Mouse (Mus musculus) cerebellum, adult (tissue): Measurements from ENCODE around the gene Uap1.

Source experiments
- ATAC-seq: cut with Nextera tagmentation; 2 replicates; pipeline ENCODE4 v1.9.2; 2017; ENCODE audit warnings: mild to moderate bottlenecking, moderate library complexity, mixed read lengths; ENCODE audit not compliant: insufficient number of reproducible peaks, low FRiP score, low TSS enrichment

Gene Uap1

GRCm38 (mm10) chr1:170174814-170175332 lies at the start of gene Uap1:
Uap1 (minus strand) TSS chr1:170174957.
- peak; percentile 95 for ATAC-seq

- ATAC-seq, result no peak
These were observed 48.5 kb upstream of the Uap1 start for GRCm38 (mm10) chr1:170223276-170223675.

DNA sequence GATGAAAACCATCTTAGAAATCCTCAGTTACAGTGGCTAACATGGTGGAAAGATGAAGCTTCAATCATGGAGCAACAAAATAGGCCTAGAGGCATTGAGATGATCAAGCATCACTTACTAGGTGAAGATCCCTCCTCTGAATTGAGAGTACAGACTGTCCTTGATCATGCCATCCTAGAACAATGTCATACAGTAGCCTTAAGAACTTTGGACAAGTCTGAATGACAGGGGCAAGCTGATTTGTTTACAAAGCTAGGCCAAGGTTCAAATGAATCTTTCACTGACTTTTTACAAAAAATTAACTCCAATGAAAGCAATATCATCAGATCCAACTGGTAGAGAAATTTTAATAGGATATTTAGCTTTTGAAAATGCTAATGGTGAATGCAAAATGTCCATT lies 45.6 kb upstream of the Uap1 start:
- ATAC-seq, result no peak

DNA sequence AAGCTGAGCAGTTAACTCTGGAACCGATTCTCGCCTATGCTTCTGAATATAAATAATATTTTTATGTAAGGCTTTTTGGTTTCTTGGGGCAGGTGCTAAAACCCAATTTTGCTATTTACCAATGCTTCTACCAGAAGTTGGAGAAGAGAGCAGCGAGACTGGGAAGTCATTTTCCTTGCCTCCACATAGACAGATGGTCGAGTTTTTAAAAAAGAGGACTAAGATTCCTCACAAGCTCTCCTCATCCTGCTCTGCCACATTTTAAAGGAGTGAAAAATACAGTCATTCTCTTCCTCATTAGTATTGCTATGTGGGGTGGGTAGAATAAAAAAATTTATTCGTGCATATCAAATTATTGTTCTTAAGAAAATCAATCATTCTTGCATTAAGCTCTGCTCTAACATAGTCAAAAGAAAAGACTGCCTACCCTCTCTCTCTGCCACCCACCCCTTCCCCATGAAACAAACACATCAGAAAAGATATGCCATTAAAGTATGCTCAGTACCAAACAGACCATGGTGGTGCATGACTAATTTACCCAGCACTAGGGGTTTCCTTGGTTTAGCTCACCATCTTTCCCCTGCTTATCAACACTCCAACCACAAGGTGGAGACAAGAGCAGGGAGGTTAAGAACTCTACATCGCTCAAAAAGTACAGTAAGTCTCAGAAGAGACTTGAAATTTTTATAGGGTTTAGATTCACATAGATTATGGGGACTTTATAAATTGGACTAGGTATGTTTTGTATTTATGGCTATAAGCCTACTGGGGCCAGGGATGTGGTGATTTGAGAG lies 43.5 kb upstream of the Uap1 start:
- no peak for ATAC-seq

DNA sequence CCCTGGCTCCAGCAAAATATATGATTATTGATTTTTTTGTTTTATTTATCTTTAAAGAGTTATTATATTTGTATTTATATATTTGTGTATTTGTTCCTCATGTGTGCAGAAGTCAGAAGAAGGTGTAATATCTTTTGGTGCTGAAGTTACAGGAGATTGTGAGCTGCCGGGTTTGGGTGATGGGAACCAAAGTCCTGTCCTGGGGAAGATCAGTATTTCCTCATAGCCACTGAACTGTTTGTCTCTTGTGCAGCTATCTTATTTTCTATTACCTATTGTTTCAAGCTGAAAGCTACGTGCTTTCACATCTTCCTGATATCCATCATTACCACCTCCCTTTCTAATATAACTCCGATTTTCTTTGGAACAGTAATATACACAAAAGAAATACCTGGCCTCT lies 40.8 kb upstream of the Uap1 start:
- ATAC-seq, result no peak

DNA sequence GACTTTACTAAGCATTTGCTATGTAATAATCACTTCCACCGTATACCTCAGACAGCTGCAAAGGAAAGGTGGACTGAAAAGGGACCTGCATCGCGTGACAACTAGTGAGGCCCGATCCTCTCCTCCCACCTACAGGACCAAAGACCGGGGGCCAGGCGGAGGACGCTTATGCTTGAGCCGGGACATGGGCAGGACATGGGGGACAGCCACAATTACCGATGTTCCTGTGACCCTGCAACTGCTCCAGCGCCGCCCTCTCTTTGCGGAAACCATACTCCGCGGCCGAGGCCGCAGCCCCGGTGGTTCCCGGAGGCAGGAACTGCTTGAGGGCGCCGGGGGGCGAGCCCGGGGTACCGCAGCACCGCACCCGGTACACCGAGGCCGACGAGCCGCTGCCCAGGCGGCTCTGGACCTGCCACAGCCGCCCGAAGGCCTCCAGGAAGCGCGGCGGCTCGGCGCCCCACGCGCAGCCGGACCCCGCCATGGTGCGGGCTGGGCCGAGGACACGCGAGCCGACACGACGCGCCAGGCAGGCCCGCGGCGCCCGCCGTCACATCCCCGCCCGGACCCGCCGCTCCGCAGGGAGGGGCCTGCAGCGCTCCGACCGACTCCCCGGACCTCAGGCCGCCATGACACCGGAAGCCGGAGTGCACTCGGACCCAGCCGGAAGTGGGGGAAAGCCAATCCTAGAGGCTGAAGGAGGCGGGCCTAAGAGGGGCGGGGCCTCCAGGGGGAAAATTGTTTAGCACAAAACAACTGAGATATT lies 40.2 kb upstream of the Uap1 start, which contains the start of gene Uhmk1:
TSS of gene Uhmk1 (minus strand) at position 641 of the 766 bp plus-strand sequence.
- ATAC-seq, result peak; percentile 98

DNA sequence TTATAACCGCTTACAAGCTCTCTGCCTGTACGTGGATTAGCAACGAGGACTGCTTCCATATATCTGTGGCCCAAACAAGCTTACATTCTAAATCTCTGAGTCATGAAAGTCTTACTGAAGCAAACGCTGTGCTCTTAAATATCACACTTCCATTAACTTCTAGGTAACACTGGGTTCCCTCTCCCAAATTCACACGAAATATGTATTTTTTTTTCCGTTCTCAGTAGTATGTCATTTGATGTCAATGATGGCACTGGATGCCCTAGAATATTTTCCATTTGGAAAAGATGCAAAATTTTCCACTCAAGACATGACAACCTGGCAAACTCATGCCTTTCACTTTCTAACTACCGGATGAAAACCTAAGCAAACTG lies 39.6 kb upstream of the Uap1 start:
- ATAC-seq, result no peak

- no peak for ATAC-seq
These were observed 38.6 kb upstream of the Uap1 start for GRCm38 (mm10) chr1:170213181-170213879.

DNA sequence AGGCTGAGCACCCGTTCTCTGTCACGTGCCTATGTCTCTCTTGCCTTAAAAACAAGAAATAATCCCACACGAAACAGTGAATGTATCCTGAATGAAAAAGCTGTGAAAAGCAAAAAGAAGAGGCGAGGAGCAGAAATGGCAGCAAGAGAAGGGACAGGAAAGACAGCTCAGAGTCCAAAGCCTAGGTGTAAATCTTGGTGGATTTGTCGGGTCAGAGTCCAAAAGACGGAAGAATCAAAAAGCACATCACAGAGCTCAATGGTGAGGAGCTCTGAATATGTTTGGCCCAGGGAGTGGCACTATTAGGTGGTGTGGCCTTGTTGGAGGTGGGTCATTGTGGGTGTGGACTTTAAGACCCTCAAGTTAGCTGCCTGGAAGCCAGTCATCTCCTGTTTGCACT lies 31.6 kb upstream of the Uap1 start:
- no peak for ATAC-seq

GRCm38 (mm10) chr1:170200379-170200778 lies 25.6 kb upstream of the Uap1 start:
- no peak for ATAC-seq

GRCm38 (mm10) chr1:170196211-170196610 lies 21.5 kb upstream of the Uap1 start:
- no peak for ATAC-seq

GRCm38 (mm10) chr1:170191925-170192324 lies 17.2 kb upstream of the Uap1 start:
- ATAC-seq, result no peak

GRCm38 (mm10) chr1:170190225-170190624 lies 15.5 kb upstream of the Uap1 start:
- no peak for ATAC-seq

DNA sequence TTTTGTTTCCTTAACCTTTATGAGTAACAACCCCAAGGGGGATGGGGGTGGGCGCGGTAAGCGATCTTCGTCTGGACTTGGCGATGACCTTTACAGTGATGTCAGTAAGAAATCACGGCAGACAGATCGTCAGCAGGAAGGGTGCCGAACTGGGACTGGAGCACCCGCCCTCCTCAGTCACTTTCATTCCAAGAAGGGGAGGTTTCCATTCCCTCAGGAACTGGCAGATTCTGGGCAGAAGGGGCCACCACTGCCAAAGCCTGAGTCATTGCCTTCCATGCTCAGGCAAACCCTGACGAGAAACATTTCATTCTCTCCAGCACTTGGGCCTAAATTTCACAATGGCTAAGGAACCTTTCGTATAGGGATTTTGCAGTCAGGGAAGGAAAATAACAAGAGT lies 13.8 kb upstream of the Uap1 start:
- ATAC-seq, result 0 out of 2 replicates have a peak, but pooled peaks have one; percentile 45

- ATAC-seq, result no peak
These were observed 11.8 kb upstream of the Uap1 start for GRCm38 (mm10) chr1:170186531-170186930.

DNA sequence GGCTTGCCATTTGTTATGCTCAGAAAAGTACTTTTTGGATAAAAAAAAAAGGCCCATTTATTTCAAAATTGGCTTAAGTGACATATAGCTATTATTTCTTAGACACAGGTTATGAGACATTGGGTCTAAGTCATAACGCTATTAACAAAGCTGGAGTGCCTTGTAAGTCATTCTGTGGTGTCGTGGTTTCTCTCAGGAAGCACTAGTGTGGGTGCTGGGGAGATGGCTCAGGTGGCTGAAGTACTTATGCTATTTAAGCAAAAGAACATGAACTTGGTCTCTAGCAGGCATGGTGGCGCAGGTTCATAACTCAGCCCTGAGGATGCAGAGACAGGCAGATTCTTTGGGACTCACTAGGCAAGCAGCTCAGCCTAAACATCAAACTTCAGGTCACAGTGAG lies 10.4 kb upstream of the Uap1 start:
- no peak for ATAC-seq

DNA sequence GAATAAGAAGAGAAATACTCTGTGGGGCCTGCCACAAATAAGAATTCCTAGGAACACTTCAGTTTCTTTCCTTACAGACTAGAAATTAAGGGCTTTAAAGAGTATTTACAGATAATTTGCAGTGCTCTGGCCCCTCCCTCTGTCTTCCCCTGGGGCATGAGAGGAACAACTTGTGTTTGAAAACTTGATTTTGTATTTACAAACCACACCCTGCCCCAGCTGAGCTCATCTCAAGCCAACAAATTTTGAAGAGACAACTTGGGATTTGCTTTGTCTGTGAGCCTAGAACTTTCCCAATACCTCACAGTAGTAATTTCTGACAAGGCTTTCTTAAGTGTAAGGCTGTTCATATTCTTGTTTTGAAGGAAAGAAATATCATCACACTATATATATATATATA lies 7.9 kb upstream of the Uap1 start:
- no peak for ATAC-seq

- ATAC-seq, result no peak
These were observed 2.0 kb upstream of the Uap1 start for GRCm38 (mm10) chr1:170176661-170177239.

- ATAC-seq, result no peak
These were observed 1.1 kb upstream of the Uap1 start for GRCm38 (mm10) chr1:170175848-170176247.

DNA sequence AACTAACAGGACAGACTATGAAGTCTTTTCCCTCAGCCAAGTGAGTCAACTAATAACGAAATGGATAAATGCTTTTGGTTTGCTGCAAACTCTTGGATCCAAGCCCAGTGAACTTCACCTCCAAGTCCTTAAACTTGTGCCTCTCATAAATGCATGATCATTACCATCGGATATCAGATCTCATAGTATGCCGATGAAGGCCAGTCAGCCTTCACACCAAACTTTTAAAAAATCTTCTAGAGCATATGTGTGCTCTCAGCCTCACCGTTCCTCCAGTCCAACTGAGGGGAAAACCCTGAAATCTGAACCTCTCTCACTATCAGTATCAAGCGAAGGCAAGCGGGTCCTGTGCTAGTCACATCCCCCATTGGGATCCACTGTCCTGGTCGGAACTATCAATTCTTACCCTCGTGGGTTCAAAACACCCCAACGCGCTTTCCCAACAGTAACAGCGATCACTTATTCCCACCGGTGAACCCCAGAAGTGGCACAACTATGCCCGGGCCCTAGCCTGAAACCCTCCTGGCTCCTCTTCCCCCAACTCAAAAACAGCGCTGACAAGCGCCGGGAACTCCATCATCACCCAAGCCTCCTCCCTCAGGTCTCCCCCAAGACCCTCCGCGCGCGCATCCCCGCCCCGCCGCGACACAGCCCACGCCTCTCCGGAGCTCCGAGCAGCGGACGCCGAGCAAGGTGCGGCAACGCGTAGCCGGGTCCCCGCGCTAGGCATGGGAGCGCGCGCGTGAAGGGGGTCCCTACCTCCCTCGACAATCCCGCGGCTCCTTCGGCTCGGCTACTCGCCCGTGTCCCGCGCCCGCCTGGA lies 555 bp downstream of the Uap1 start:
- peak; percentile 14 for ATAC-seq
